Mouse (Mus musculus): ENCODE data around the gene Ptpra.

DNA sequence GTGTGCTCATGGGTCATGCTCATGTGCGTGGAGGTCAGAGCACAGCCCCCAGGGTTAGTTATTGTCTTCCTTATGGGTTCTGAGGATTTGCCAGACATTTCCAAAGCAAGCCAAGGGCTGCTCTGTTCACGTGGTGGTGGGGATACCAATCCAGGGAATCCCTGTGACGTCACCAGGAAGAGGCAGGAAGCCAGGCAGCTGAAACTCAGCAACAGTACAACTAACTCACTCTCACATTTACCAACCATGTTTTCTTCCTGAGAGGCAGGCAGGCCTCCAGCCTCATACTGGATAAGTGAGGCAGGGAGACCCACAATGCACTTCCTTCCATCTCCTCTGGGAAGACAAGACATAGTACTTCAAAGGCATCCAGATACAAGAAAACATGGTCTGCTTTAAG lies 148.3 kb downstream of the Ptpra start:
- TF ChIP-seq CTCF (IDR thresholded peaks at IDR 0.05; ENCODE audit: low read depth) (no peak), EP300 (IDR thresholded peaks at IDR 0.05; ENCODE audit: low read depth) (no peak)
